Mouse (Mus musculus) olfactory bulb, adult 2 months (tissue): ENCODE measurements at regions not wholly inside any gene's neighbourhood (a gene's known extent, or its start where the extent isn't known, plus 50 kb on each side); places are given as distances from the start of the nearest gene placed in this dataset.

Source experiments
- CTCF ChIP-seq: fragments of 200-500 bp; IDR thresholded peaks from 2 replicates; pipeline ENCODE4 v1.5.1; 2012; ENCODE audit warnings: low read depth, mild to moderate bottlenecking, low read length, moderate library complexity; ENCODE audit not compliant: insufficient read depth
- POLR2A ChIP-seq: fragments of 200-500 bp; IDR thresholded peaks from 2 replicates; pipeline ENCODE4 v1.6.1; 2012; ENCODE audit warnings: mild to moderate bottlenecking, low read depth, low read length, moderate library complexity; ENCODE audit not compliant: insufficient read depth

GRCm38 (mm10) chr11:71513067-71513350 is 236.7 kb upstream of the Wscd1 start:
- no peak for TF ChIP-seq CTCF
- no peak for TF ChIP-seq POLR2A
